Mouse (Mus musculus) monocyte, adult 5-6 weeks (primary cell): ENCODE data around the gene Cald1. TPM values are rescaled to one million over a fixed set of nuclear protein-coding genes. Genes with fewer than 3 reads are reported as not detected.

ENCODE experiments used
- ATAC-seq: fragments of 153-309, 156-312 bp; replicated peaks from 2 replicates; pipeline ENCODE4 v1.8.0; 2017; ENCODE audit warnings: mild to moderate bottlenecking; ENCODE audit not compliant: low TSS enrichment, insufficient number of reproducible peaks, severe bottlenecking, poor library complexity, low FRiP score
- total RNA-seq: library from RNA; stranded (forward); fragments of 200-1000, 200-491, 200-594 nt; gene quantifications from 3 replicates; pipeline ENCODE4 v1.2.3, GENCODE M21; 2017

Gene Cald1
- total RNA-seq, 1 experiment from 2014 or later: 4.9 TPM

DNA sequence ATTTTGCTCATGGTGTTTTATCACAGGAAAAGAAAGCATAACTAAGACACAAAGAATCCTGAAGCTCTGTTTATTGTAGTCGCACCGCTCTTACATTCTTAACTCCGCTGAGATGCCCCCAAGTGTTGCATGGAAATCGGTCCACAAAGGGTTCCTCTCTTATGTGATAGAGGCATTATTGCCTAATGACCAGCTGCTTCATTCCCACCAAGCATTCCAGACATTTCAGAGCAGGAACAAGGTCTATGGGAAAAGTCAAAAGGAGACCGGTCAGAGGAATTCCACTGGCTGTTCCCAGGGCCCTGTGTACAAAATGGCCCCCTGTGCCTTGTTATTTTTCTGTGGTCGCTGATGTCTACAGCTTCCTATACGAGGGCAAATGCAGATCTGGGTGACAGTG lies 53.0 kb downstream of the Cald1 start:
- no peak for ATAC-seq

DNA sequence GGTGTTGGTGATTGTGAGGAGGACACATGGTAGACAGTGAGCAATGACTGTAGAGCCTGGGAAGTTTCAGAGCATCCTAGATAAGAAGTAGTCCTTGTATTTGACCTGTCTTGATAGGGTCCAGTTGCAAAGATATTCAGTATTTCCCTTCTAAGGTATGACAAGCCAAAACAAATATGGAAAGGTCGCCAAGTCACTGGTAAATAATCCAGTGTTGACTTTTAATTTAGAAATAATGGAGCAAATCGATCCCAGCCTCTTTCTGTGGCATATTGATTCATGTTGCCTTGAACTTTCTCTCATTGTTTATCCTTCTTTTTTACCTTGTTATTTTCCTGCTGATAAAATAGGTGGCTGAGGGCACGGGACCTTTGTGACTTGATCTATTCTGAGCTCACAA lies 57.4 kb downstream of the Cald1 start:
- no peak for ATAC-seq

DNA sequence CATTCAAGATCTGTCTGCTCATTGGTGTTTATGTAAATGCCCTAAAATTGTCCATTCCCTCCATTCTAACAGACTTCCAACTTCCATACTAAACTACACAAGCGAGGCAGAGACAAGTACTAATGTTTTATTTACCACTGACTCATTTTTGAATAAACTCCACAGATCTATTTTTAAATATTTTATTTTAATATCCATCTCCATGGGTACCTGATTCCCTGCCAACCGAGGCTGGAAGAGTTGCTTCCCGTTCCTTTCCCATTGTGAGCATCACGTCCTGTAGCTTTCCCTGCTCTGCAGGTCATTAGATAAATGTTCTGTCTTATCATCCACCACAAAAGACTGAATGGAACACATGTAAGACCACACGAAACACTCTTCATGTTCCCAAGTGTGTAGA lies 60.5 kb downstream of the Cald1 start:
- no peak for ATAC-seq

DNA sequence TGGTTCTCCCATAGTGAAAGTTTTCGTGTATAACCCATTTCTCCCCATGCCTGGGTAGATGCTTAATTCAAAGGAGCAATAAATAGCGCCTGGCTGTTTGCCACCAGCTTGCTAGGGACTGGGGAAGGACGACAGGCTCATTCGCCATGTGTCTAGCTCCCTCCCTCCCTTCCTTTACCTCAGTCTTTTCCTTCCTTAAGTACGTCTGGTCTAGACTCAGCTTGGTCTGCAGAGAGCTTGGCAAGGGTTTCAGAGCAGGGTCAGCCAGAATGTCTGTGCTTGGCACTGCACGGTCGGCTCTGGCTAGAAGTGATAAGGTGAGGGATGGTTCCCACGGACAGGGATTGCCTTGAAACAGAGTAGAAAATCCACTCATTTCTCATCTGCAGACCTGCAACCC lies 62.4 kb downstream of the Cald1 start:
- ATAC-seq: no peak

DNA sequence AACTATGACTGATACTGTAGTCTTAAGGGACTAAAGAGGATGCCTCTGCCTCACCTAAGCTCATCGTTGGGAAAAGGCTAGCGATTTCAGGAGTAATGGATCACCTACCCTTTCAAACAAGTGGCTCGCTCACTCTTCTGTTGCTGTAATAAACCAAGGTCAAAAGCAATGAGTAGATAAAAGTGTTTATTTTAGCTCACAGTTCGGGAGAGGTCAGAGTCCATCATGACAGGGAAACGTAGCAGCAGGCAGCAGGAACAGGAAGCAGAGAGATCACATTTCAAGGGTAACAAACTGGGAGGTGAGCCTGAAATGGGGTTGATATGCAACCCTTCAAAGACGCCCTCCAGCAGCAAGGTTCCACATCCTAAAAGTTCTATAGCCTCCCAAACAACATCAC lies 64.3 kb downstream of the Cald1 start:
- no peak for ATAC-seq

DNA sequence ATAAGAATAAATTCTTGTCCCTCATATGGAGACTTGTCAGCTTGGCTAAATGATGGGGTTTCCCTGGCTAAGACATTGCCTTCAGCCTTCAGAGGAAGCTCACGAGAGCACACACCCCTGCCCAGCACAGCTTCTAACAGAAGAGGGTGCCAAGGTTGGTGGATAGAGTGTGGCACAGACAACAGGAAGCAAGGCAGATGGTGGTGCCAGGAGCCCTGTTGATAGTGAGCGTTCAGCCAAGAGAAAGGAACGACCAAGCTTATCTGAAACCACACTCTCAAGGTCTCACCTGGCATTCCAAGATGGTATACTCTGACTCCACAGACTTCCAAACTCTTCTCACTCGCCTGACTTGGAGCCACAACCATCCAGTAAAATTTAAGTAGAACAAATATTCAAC lies 66.0 kb downstream of the Cald1 start:
- no peak for ATAC-seq

DNA sequence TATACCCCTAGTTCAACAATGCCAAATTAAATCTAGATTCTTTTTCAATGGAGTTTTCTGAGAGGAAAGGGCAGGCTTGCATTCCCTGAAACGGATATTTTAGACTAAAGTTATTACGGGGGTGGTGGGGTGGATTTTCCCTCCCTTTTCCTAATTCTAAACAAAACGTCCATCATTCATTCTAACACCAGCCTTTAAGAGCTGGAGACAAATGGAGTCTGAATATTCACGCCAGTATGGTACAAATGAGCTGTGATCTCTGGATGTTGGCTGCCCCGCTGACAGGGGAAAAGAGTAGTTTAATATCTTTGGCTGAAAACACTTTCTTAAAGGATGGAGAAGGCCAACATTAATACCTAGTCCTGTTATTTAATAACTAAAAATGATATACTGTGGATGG lies 66.4 kb downstream of the Cald1 start:
- no peak for ATAC-seq

DNA sequence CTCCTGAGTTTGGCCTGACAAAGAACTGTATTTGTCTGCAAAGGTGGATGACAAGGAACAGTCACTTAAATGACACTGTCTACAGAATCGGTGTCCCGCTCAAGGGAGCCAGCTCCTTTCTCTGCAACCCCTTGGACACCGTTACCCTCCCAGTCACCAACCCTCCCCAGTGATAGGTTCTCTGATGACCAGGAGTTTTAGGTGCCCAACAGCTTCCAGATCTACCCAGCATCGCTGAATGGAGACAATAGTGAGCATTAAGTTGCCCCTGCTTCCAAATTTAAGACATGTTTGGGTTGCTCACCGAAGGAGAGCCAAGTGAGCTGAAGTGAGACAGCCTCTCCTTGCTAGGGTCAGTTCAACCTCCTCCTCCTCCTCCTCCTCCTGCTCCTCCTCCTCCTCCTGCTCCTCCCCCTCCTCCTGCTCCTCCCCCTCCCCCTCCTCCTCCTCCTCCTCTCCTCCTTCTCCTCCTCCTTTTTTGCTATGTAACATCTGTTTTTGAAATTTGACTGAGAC lies 70.5 kb downstream of the Cald1 start:
- ATAC-seq: no peak

DNA sequence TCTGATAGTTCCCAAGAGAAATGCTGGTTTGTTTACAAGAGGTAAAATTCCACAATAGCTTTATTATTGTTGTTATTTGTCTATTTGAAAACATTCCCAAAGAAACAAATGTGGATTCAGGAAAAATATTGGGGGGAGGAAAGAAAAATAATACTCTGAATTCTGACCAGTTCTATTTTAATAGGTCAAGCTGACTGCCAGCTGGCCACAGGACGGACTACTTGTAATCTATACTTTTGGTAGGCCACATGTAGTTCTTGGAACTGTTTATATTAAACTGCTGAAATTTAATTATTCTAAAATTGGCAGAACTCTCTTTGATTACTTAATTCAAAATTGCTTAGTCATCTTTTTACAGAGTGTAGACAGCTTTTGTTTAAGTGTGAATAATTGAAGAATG lies 73.1 kb downstream of the Cald1 start:
- no peak for ATAC-seq

DNA sequence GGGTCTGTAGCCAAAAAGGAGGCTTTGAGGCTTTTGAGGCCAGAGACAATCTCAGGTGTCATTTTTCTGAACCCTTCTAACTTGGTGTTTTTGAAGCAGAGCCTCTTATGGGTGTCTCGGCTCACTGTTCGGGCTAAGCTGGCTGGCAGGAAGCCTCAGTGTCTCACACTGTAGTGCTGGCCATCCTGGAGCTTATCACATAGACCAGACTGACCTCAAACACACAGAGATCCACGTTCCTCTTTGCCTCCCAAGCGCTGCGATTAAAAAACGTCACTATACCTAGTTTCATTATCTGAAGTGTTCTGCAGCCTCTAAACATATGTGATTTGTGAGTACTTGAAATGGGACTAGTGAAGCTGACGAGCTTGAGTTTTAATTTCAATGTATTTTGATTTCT lies 76.1 kb downstream of the Cald1 start:
- ATAC-seq: no peak

DNA sequence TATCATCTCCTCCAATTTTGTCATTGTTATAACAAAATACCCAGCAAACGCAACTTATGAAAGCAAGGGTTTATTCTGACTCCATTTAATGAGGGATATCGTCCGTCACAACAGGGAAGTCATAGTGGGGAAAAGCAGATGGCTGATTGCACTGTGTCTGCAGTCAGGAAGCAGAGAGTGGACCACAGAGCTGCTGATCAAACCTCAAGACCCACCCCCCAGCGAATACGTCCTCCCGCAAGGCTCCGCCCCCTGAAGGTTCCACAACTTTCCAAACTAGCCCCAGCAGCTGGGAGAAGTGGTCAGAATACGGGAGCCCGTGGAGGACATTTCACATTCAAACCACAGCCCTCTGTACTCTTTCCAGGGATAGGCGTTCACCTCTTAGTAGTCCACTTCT lies 76.6 kb downstream of the Cald1 start:
- ATAC-seq: no peak

DNA sequence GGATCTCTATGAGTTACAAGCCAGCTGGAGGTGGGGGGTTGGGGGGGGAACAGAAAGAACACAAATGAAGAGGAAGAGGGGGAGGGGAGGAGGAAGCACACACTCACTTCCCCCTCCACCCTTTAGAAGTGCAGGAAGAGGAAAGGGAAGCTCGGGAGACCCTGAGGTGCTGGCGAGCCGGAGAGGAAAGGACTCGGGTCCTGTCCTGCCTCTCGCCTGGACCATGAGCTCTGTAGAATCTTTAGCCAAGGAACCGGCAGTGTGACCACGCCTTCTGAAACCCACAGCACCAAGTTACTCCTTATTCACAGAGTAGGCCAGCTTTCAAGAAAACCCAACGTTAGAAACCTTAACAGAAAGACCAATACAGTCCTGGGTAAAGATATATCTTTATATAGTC lies 83.8 kb downstream of the Cald1 start:
- ATAC-seq: no peak

DNA sequence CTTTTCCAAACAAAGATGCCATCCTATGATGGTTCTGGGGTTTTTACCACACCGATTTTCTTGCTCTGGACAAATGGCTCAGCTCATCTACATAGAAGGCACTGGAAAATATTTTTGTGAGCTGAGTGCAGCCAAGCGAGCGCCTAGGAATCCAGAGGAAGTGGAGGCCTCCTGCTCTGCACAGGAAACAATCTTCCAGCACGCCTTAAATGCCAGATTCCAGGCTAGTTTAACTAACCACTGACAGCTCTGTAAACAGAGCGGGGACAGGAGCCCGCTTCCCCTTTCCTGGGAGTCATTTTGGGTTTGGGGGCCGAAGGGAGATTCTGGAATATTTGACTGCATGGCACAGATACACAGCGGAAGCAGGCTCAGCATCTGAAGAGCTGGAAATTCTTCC lies 86.6 kb downstream of the Cald1 start:
- no peak for ATAC-seq

DNA sequence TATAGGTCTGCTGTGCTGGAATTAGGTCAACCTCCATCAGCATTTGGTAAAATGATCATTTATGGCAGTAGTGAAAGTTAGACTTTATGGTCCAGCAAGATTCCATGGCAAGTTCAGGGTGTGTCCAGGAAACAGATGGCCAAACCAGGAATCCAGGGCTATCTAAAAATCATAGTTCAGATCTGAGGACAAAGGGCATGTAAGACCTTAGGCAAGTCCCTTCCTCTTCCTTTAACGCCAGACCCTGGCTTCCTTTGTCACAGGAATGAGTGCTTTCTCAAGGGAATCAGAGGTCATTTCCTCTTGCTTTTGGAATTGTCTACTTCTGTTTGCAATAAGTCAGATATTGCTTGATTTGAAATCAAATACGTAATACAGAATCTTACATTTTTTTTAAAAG lies 90.7 kb downstream of the Cald1 start:
- no peak for ATAC-seq

DNA sequence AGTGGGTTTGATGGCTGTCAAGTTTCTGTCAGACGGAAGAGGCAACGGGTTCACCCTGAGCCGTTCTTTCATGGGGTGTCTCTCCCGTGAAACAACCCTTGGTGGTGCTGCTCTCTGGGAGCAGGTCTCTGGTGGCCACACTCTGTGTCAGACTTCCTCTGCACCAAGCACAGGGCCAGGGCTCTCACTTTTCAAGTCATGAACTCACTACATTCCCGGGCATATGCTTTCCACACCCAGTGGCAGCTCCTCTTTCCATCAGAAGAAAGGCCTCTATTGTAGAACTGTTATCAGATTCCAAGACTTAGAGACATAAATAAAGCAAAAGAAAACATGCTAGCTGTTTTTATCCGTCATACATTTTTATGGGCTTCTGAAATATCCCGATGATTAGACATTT lies 93.1 kb downstream of the Cald1 start:
- ATAC-seq: no peak

DNA sequence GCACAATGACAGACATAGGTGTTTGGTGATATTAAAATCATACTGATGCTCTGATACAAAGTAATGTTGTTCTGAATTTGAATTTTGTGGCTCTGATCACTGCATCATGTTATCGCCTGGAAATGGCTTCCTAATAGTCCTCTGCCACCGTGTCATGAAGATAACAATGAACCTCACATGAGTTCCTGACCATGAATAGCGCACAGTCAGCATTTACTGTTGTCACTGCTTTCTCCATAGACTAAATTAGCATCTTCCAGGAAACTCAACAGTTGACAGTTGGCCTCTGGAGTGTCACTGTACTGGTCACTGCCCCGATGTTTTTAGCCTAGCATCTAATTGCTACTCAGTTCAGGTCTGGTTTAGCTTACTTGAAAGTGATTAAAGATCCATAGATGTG lies 95.8 kb downstream of the Cald1 start:
- no peak for ATAC-seq

DNA sequence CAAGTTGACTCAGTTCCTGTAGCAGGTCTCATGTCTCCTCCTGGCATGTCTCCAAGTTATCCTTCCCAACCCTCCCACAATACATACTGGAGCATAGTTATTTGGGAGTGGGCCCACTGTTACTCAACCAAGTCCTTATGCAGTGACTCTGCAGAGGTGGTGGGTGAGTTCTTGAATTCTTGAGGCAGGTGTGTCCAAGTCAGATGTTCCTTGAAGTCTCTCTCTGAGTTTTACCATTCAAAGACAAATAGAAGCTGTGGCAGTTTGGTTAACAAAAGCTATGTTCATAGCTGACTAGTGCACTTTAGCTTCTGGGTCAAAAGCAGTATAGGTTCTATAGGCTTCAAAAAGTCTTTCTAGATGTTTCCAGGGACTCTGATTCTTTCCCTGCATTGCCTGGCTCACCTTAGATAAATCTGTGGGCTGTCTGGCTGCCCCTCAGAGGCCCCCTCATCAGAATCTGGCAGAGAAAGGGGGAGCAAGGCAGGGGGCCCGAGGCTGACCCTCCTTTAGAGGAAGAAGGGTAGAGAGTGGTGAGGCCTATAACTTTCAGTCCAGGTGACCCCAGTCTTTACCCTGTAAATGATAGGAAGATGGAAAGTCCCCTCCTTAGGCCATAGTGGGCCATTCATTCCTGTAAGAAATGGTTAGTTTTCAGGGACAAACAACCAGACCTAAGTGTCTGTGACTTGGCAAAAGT lies 105.3 kb downstream of the Cald1 start:
- ATAC-seq: no peak

DNA sequence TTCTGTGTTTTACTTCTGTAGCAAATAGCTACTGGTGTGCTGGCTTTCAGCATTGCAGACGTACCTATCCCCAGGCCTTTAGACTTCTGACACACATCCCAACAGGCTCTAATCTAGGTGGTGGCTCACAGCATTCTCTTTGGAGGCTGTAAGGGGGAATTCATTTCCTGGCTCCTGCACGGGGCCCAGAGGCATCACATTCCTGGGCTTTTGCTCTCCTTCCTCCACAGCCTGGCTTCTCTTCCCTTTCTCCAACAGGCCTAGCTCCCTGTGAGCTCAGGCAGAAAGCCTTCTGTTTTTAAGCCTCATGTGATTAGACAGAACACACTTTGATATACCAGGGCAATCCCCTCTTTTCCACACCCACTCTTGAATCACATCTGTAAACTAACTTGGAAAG lies 109.2 kb downstream of the Cald1 start:
- ATAC-seq: no peak

DNA sequence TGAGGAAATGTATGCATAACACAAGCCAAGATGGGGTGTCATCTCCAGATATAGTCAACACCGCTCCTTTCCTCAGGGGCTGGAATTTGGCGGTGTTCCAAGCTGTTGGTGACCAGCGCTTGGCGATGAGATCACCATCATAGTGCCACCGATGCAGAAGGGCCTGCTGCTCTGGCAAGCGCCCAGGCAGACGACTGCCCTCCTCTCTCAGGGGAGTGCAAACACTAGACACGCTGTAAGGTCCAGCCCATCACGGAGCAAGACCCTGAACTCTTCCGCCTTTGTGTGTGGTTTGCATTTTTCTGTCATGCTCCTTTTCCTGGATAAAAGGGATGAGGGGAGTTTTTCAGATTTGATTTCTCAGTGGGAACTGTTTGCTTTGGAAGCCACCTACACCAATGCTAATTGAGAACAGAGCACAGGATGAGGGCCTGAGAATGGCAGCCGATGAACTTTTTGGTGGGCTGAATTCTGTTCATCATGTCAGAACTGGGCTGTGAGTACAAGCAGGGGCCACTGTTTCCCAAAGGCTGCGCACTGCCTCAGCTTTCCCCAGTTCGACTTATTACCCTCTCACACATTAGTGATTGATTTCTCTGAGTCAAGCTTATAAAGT lies 110.5 kb downstream of the Cald1 start:
- no peak for ATAC-seq

DNA sequence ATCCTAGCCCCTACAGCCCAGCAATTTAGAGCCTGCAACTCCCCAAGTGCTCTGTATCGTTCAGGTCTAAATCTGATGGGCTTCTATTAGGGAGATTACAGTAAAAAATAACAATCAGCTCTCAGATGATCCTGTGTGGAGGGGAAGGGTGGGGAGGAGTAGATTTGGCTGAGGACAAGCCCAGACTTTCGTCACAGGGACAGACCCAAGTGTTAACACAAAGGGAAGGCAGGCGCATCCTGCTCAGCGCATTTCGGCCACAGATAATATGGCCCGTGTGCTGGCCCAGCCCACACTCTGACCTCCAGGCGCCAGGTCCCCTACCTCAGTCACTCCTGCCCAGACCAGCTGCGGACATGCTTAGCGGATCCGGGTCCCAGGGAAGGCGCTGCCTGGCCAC lies 111.0 kb downstream of the Cald1 start:
- no peak for ATAC-seq
